Mouse (Mus musculus): ENCODE results near the gene Tent4a.
"Not testable (repeated sequence)": the region's sequence is repeated elsewhere in the genome, so short reads cannot be mapped to it uniquely, and the experiment has no call there.

Tent4a gene

GRCm38 (mm10) chr13:69534334-69534653 lies at the start of gene Tent4a:
Gene Tent4a (minus strand): TSS chr13:69534617.
- DNase-seq (ENCODE audit: low read depth, low spot score), result no peak

GRCm38 (mm10) chr13:69583591-69583990 lies 49.2 kb upstream of the Tent4a start:
- no peak for DNase-seq (ENCODE audit: low read depth, low spot score)

- DNase-seq (ENCODE audit: low read depth, low spot score), result no peak
These were observed 48.0 kb upstream of the Tent4a start for GRCm38 (mm10) chr13:69582411-69582810.

GRCm38 (mm10) chr13:69577181-69577834 lies 42.9 kb upstream of the Tent4a start:
- no peak for DNase-seq (ENCODE audit: low read depth, low spot score)

GRCm38 (mm10) chr13:69576676-69577075 lies 42.3 kb upstream of the Tent4a start:
- no peak for DNase-seq (ENCODE audit: low read depth, low spot score)

GRCm38 (mm10) chr13:69572594-69572993 lies 38.2 kb upstream of the Tent4a start:
- no peak for DNase-seq (ENCODE audit: low read depth, low spot score)

- no peak for DNase-seq (ENCODE audit: low read depth, low spot score)
These were observed 34.8 kb upstream of the Tent4a start for GRCm38 (mm10) chr13:69569201-69569600.

- not testable (repeated sequence) for DNase-seq (ENCODE audit: low read depth, low spot score)
These were observed 31.0 kb upstream of the Tent4a start for GRCm38 (mm10) chr13:69565401-69565800.

- no peak for DNase-seq (ENCODE audit: low read depth, low spot score)
These were observed 30.2 kb upstream of the Tent4a start for GRCm38 (mm10) chr13:69564573-69564972.

GRCm38 (mm10) chr13:69563905-69564304 lies 29.5 kb upstream of the Tent4a start:
- no peak for DNase-seq (ENCODE audit: low read depth, low spot score)

- no peak for DNase-seq (ENCODE audit: low read depth, low spot score)
These were observed 28.5 kb upstream of the Tent4a start for GRCm38 (mm10) chr13:69562654-69563574.

GRCm38 (mm10) chr13:69562004-69562403 lies 27.6 kb upstream of the Tent4a start:
- no peak for DNase-seq (ENCODE audit: low read depth, low spot score)

GRCm38 (mm10) chr13:69559291-69559961 lies 25.0 kb upstream of the Tent4a start:
- no peak for DNase-seq (ENCODE audit: low read depth, low spot score)

- no peak for DNase-seq (ENCODE audit: low read depth, low spot score)
These were observed 23.8 kb upstream of the Tent4a start for GRCm38 (mm10) chr13:69558098-69558660.

GRCm38 (mm10) chr13:69556728-69557127 lies 22.3 kb upstream of the Tent4a start:
- DNase-seq (ENCODE audit: low read depth, low spot score), result no peak

GRCm38 (mm10) chr13:69555957-69556482 lies 21.6 kb upstream of the Tent4a start:
- DNase-seq (ENCODE audit: low read depth, low spot score), result no peak

GRCm38 (mm10) chr13:69555045-69555444 lies 20.6 kb upstream of the Tent4a start:
- DNase-seq (ENCODE audit: low read depth, low spot score), result no peak

GRCm38 (mm10) chr13:69554255-69554654 lies 19.8 kb upstream of the Tent4a start:
- no peak for DNase-seq (ENCODE audit: low read depth, low spot score)

- DNase-seq (ENCODE audit: low read depth, low spot score), result no peak
These were observed 18.6 kb upstream of the Tent4a start for GRCm38 (mm10) chr13:69553024-69553423.

- DNase-seq (ENCODE audit: low read depth, low spot score), result no peak
These were observed 16.4 kb upstream of the Tent4a start for GRCm38 (mm10) chr13:69550831-69551230.

GRCm38 (mm10) chr13:69549980-69550379 lies 15.6 kb upstream of the Tent4a start:
- DNase-seq (ENCODE audit: low read depth, low spot score), result no peak

All from embryo, embryonic 11.5 days (tissue).